Mouse (Mus musculus) MEL (cell line): ENCODE measurements around the gene Ankfy1. TPM values are rescaled to one million over a fixed set of nuclear protein-coding genes. Genes with fewer than 3 reads are reported as not detected.
A peak's percentile ranks its signal among the peaks of the same experiment; 100 is the strongest.

Experiments used
- DNase-seq: peaks from one replicate; pipeline ENCODE4 v3.0.0; 2011; ENCODE audit warnings: low read depth, low spot score
- H3K27ac ChIP-seq: 2 replicates; pipeline ENCODE4 v1.5.1; 2012; ENCODE audit warnings: low read depth, mild to moderate bottlenecking, control low read depth, low read length, moderate library complexity; ENCODE audit not compliant: control insufficient read depth
- H3K27me3 ChIP-seq, 2 experiments: fragments of 150-350 bp in 1 of 2; sonication (generic) in 1 of 2; 2 replicates each; pipeline ENCODE4 v1.6.1; 2012; ENCODE audit warnings: low read length in 2 of 2, mild to moderate bottlenecking in 2 of 2, improper control_type of control experiment in 1 of 2, moderate library complexity in 1 of 2; ENCODE audit not compliant: insufficient read depth in 2 of 2, control insufficient read depth in 1 of 2
- H3K36me3 ChIP-seq, 2 experiments: 2 replicates each; pipeline ENCODE4 v1.6.1; 2012 to 2014; ENCODE audit warnings: low read length in 2 of 2, improper control_type of control experiment in 1 of 2, inconsistent platforms in 1 of 2, mild to moderate bottlenecking in 1 of 2; ENCODE audit not compliant: insufficient read depth in 2 of 2, control insufficient read depth in 1 of 2
- H3K4me1 ChIP-seq, 2 experiments: fragments of 150-350 bp in 1 of 2; sonication (generic) in 1 of 2; 2 replicates each; pipeline ENCODE4 v1.6.1; 2012; ENCODE audit warnings: low read length in 2 of 2, improper control_type of control experiment in 1 of 2, mild to moderate bottlenecking in 1 of 2; ENCODE audit not compliant: insufficient read depth in 2 of 2, control insufficient read depth in 1 of 2
- H3K4me3 ChIP-seq, 2 experiments: fragments of 150-350 bp in 1 of 2; sonication (generic) in 1 of 2; 2 replicates each; pipeline ENCODE4 v1.5.1; 2012; ENCODE audit warnings: low read depth in 2 of 2, low read length in 2 of 2, mild to moderate bottlenecking in 2 of 2, moderate library complexity in 2 of 2, control low read depth in 1 of 2, improper control_type of control experiment in 1 of 2; ENCODE audit not compliant: control insufficient read depth in 1 of 2, insufficient read depth in 1 of 2
- H3K79me2 ChIP-seq: 2 replicates; pipeline ENCODE4 v1.6.1; 2012; ENCODE audit warnings: mild to moderate bottlenecking, low read length, moderate library complexity; ENCODE audit not compliant: control insufficient read depth, poor library complexity, insufficient read depth
- H3K9ac ChIP-seq: 2 replicates; pipeline ENCODE4 v1.6.1; 2012; ENCODE audit warnings: low read depth, mild to moderate bottlenecking, control low read depth, low read length, moderate library complexity; ENCODE audit not compliant: control insufficient read depth, poor library complexity, severe bottlenecking
- H3K9me3 ChIP-seq: fragments of 150-350 bp; sonication (generic); replicated peaks from 2 replicates; pipeline ENCODE4 v1.6.1; 2012; ENCODE audit warnings: mild to moderate bottlenecking, low read length, improper control_type of control experiment, moderate library complexity; ENCODE audit not compliant: insufficient read depth
- BHLHE40 ChIP-seq: IDR thresholded peaks from 2 replicates; pipeline ENCODE4 v1.6.1; 2012; ENCODE audit warnings: low read depth, mild to moderate bottlenecking, inconsistent platforms, low read length, improper control_type of control experiment, borderline replicate concordance
- CHD1 ChIP-seq: IDR thresholded peaks from 2 replicates; pipeline ENCODE4 v1.6.1; 2012; ENCODE audit warnings: low read depth, mild to moderate bottlenecking, inconsistent platforms, low read length, improper control_type of control experiment
- CHD2 ChIP-seq: IDR thresholded peaks from 2 replicates; pipeline ENCODE4 v1.6.1; 2011; ENCODE audit warnings: low read length, improper control_type of control experiment
- CTCF ChIP-seq, 3 experiments: IDR thresholded peaks in 2 of 3; conservative IDR thresholded peaks in 1 of 3; 2 replicates each; pipeline ENCODE4 v1.5.1; 2011 to 2012; ENCODE audit warnings: low read length in 3 of 3, low read depth in 2 of 3, mild to moderate bottlenecking in 2 of 3, improper control_type of control experiment in 1 of 3, inconsistent platforms in 1 of 3, mixed read lengths in 1 of 3, moderate library complexity in 1 of 3; ENCODE audit not compliant: control insufficient read depth in 1 of 3, insufficient read depth in 1 of 3, poor library complexity in 1 of 3, severe bottlenecking in 1 of 3
- E2F4 ChIP-seq: IDR thresholded peaks from 2 replicates; pipeline ENCODE4 v1.6.1; 2011; ENCODE audit warnings: low read depth, low read length, improper control_type of control experiment, borderline replicate concordance
- ELF1 ChIP-seq: IDR thresholded peaks from 2 replicates; pipeline ENCODE4 v1.6.1; 2014; ENCODE audit warnings: low read depth, mild to moderate bottlenecking, inconsistent platforms, low read length, improper control_type of control experiment, moderate library complexity
- EP300 ChIP-seq, 2 experiments: IDR thresholded peaks; 2 replicates each; pipeline ENCODE4 v1.6.1; 2011; ENCODE audit warnings: improper control_type of control experiment in 2 of 2, low read length in 2 of 2, low read depth in 1 of 2, mild to moderate bottlenecking in 1 of 2
- ETS1 ChIP-seq: IDR thresholded peaks from 2 replicates; pipeline ENCODE4 v1.6.1; 2012; ENCODE audit warnings: low read depth, mild to moderate bottlenecking, inconsistent platforms, low read length, improper control_type of control experiment, moderate library complexity
- GATA1 ChIP-seq: IDR thresholded peaks from 2 replicates; pipeline ENCODE4 v1.6.1; 2011; ENCODE audit warnings: low read depth, low read length, improper control_type of control experiment
- HCFC1 ChIP-seq: IDR thresholded peaks from 2 replicates; pipeline ENCODE4 v1.6.1; 2012; ENCODE audit warnings: low read depth, mild to moderate bottlenecking, inconsistent platforms, low read length, improper control_type of control experiment, moderate library complexity
- JUND ChIP-seq: IDR thresholded peaks from 2 replicates; pipeline ENCODE4 v1.6.1; 2011; ENCODE audit warnings: low read depth, mild to moderate bottlenecking, improper control_type of control experiment, low read length
- KAT2A ChIP-seq: conservative IDR thresholded peaks from 2 replicates; pipeline ENCODE4 v1.6.1; 2012; ENCODE audit warnings: low read depth, low read length, improper control_type of control experiment, inconsistent platforms
- MAZ ChIP-seq: IDR thresholded peaks from 2 replicates; pipeline ENCODE4 v1.6.1; 2012; ENCODE audit warnings: low read depth, mild to moderate bottlenecking, inconsistent platforms, low read length, improper control_type of control experiment
- MEF2A ChIP-seq: IDR thresholded peaks from 2 replicates; pipeline ENCODE4 v1.6.1; 2014; ENCODE audit warnings: low read depth, mild to moderate bottlenecking, inconsistent platforms, low read length, improper control_type of control experiment; ENCODE audit not compliant: poor library complexity, insufficient replicate concordance, severe bottlenecking; ENCODE audit errors: extremely low read depth
- MXI1 ChIP-seq: IDR thresholded peaks from 2 replicates; pipeline ENCODE4 v1.6.1; 2011; ENCODE audit warnings: mild to moderate bottlenecking, low read depth, low read length, improper control_type of control experiment
- POLR2AphosphoS5 ChIP-seq: IDR thresholded peaks from 2 replicates; pipeline ENCODE4 v1.6.1; 2012; ENCODE audit warnings: low read depth, borderline replicate concordance, mild to moderate bottlenecking, inconsistent platforms, low read length, moderate library complexity, mixed read lengths
- RCOR1 ChIP-seq: IDR thresholded peaks from 2 replicates; pipeline ENCODE4 v1.6.1; 2012; ENCODE audit warnings: low read depth, mild to moderate bottlenecking, inconsistent platforms, low read length, improper control_type of control experiment
- SMC3 ChIP-seq: IDR thresholded peaks from 2 replicates; pipeline ENCODE4 v1.6.1; 2011; ENCODE audit warnings: low read depth, low read length, improper control_type of control experiment
- TAL1 ChIP-seq: IDR thresholded peaks from 2 replicates; pipeline ENCODE4 v1.6.1; 2012; ENCODE audit warnings: mild to moderate bottlenecking, inconsistent platforms, low read length, moderate library complexity, mixed read lengths
- TCF12 ChIP-seq: IDR thresholded peaks from 2 replicates; pipeline ENCODE4 v1.6.1; 2014; ENCODE audit warnings: low read depth, mild to moderate bottlenecking, inconsistent platforms, low read length, improper control_type of control experiment, moderate library complexity
- UBTF ChIP-seq: IDR thresholded peaks from 2 replicates; pipeline ENCODE4 v1.6.1; 2012; ENCODE audit warnings: low read depth, mild to moderate bottlenecking, inconsistent platforms, low read length, improper control_type of control experiment, moderate library complexity, borderline replicate concordance; ENCODE audit not compliant: insufficient read depth
- ZC3H11A ChIP-seq: IDR thresholded peaks from 2 replicates; pipeline ENCODE4 v1.6.1; 2012; ENCODE audit warnings: low read depth, mild to moderate bottlenecking, inconsistent platforms, low read length, improper control_type of control experiment
- ZMIZ1 ChIP-seq: IDR thresholded peaks from 2 replicates; pipeline ENCODE4 v1.6.1; 2012; ENCODE audit warnings: low read depth, mild to moderate bottlenecking, inconsistent platforms, low read length, improper control_type of control experiment, moderate library complexity
- polyA plus RNA-seq, 2 experiments: library from polyadenylated mRNA; stranded (reverse) in 1 of 2; unstranded in 1 of 2; fragments of >175 nt in 1 of 2; fragments of >200 nt in 1 of 2; gene quantifications; 2 replicates each; pipeline versions ENCODE4 v1.2.1 to v1.2.4; 2012; ENCODE audit warnings: low replicate concordance in 2 of 2, low read depth in 1 of 2; ENCODE audit not compliant: insufficient read length in 2 of 2, insufficient read depth in 1 of 2, missing spikeins in 1 of 2
- total RNA-seq: library from RNA; depleted of rRNA; stranded (reverse); fragments of 300-350 nt; gene quantifications from 2 replicates; pipeline ENCODE4 v1.2.3, GENCODE M21; 2012

Ankfy1 gene
- total and polyA plus RNA-seq, 3 experiments: 60.6 to 153 (median 148) TPM

DNA sequence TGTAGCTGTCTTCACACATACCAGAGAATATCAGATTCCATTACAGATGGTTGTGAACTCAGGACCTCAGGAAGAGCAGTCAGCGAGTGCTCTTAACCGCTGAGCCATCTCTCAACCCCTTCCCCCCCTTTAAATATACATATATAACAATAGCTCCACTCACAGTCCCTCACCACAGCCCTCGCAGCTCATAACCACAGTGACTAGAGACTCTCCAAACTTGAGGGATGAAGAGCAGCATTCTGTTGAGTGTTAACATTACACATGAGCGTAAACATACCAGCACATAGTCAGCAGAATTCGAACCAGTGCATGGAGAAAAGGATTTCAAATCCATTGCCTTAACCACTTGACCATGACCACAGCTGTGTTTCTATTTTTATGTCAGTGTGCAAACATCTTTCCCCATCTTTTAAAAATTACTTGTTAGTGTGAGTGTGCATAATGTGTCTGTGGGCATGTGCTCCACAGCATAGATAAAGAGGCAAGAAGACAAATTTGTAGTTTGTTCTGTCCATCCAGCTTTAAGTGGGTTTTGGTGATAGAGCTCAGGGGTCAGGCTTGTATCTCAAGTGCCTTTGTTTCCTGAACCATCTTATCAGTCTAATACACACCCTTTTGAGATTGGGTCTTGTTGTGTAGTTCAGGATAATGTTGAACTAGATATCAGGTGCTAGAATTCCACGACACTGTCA, 18.4 kb upstream of the Ankfy1 start (continued):
- TF ChIP-seq EP300 (IDR thresholded peaks at IDR 0.05; ENCODE audit: low read depth in 1 of 2, low read length in 2 of 2): peak; percentile 86
- TF ChIP-seq SMC3: no peak
- TF ChIP-seq ELF1: no peak
- no peak; the same call in 1 of the 2 replicates for TF ChIP-seq CHD1
- peak; percentile 21; the same call in 1 of the 2 replicates for TF ChIP-seq KAT2A
- TF ChIP-seq HCFC1: no peak
- no peak for TF ChIP-seq JUND
- no peak for TF ChIP-seq ZMIZ1
- TF ChIP-seq BHLHE40: peak; percentile 20; the same call in 1 of the 2 replicates
- TF ChIP-seq MEF2A: 0 out of 2 replicates have a peak, but pooled peaks have one; percentile 11
- no peak for TF ChIP-seq POLR2AphosphoS5
- TF ChIP-seq UBTF: no peak
- no peak for TF ChIP-seq ZC3H11A
- peak; percentile 96 for TF ChIP-seq TCF12
- TF ChIP-seq MAZ: 0 out of 2 replicates have a peak, but pooled peaks have one; percentile 25

DNA sequence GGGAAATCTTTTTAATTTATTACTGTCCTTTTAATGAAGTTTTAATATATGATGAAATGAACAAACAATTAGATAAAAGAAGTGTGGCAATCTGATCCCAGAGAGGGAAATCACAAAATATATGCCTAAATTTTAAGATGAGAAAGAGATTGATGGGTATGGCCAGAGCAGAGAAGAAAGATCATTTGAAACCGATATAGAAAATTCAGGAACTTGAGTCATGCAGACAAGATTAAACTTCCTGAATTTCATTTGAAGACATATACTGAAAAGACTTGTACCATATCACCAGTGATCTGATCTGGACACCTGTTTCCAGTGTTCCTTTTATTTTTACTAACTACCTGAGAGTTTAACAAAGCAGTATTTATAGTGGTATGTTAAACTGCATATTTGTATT, 17.4 kb upstream of the Ankfy1 start:
- peak; percentile 48 for DNase-seq
- H3K4me3 ChIP-seq: no peak overlapping the region
- no peak overlapping the region for H3K9ac ChIP-seq
- H3K27me3 ChIP-seq: no peaks in the 10 kb centered on the region
- no peaks in the 10 kb centered on the region for H3K9me3 ChIP-seq
- no peaks in the 10 kb centered on the region for H3K79me2 ChIP-seq
- 0 out of 2 replicates have a peak, but pooled peaks have one; percentile 38 for TF ChIP-seq TCF12
- TF ChIP-seq EP300 (IDR thresholded peaks at IDR 0.05; ENCODE audit: low read depth in 1 of 2, low read length in 2 of 2): peak; percentile 49 to 78
- no peak for TF ChIP-seq CTCF (IDR thresholded peaks at IDR 0.05 in 2 of 3, conservative IDR thresholded peaks at IDR 0.05 in 1 of 3; ENCODE audit: control insufficient read depth in 1 of 3, insufficient read depth in 1 of 3, low read depth in 2 of 3, low read length in 3 of 3, poor library complexity in 1 of 3, severe bottlenecking in 1 of 3)
- TF ChIP-seq ETS1: peak; percentile 42
- no peak for TF ChIP-seq TAL1
- TF ChIP-seq MXI1: no peak
- 0 out of 2 replicates have a peak, but pooled peaks have one; percentile 51 for TF ChIP-seq ELF1
- TF ChIP-seq CHD2: no peak
- TF ChIP-seq GATA1: peak; percentile 83
- peak; percentile 54; the same call in 1 of the 2 replicates for TF ChIP-seq RCOR1
- no peak for TF ChIP-seq E2F4
- H3K27ac ChIP-seq: no peak overlapping the region
- peaks cover 10 to 25% of the 10 kb centered on the region in 2 experiments for H3K4me1 ChIP-seq
- peaks cover 4 to 29% of the 10 kb centered on the region in 2 experiments for H3K36me3 ChIP-seq
